Mouse (Mus musculus) heart, postnatal 4 days (tissue): ENCODE results near the gene Nrap. TPM values are rescaled to one million over a fixed set of nuclear protein-coding genes. Genes with fewer than 3 reads are reported as not detected.
"Not testable (repeated sequence)": the region's sequence is repeated elsewhere in the genome, so short reads cannot be mapped to it uniquely, and the experiment has no call there.

ENCODE experiments used
- DNase-seq: peaks from one replicate; pipeline ENCODE4 v3.0.0; 2021
- total RNA-seq, 2 experiments: library from RNA; stranded (reverse); gene quantifications; 2 replicates each; pipeline ENCODE4 v1.2.3; 2021

Gene Nrap
- total RNA-seq, 2 experiments from 2014 or later, result 261 to 291 TPM

GRCm38 (mm10) chr19:56364563-56364962 is 25.3 kb downstream of the Nrap start:
- DNase-seq, result no peak

DNA sequence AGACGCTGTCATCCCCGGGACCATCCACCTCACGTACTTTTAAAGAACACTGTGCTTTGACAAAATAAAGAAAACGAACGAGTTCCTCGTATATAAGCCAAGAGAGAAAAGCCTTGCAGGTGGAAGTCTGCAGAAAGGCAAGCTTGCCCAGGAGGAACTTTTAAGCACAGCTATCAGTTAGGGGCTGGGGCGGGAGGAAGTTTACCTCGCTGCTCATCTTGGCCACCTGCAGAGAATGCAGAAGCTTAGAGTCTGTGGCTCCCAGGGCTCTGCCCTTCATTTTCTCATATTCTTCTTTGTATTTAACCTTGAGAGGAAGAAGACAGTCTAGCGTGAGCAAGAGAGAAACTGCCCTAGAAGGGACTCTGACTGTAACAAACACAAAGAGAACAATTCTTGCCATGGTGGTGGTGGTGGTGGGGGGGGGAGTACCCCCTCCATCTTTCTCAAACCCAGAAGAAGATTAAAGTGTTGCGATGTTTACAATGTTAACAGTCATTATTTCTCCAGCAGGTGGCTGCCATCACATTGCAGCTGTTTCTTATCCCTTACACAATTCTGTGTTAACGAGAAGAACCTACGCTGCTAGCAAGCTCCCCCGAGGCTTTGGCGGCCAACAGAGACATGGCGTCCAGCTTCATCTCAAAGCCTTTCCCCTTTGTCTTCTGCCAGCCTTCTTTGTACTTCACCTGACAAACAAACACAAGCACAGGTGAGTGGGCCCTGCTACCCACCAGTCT is 25.9 kb downstream of the Nrap start:
- DNase-seq, result no peak

- no peak for DNase-seq
Measured at GRCm38 (mm10) chr19:56358890-56359289, 30.9 kb downstream of the Nrap start.

DNA sequence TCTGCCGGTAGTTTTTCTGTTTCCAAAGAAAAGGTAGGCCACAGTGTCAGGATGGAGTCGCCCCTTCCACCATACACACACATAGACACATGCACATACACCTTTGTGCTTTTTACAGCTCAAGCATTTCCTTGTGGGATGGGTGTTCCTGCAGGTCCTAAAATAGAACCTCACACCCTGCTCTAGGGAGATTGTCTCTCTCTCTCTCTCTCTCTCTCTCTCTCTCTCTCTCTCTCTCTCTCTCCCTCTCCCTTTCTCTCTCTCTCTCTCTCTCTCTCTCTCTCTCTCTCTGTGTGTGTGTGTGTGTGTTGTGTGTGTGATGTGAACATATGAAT is 32.5 kb downstream of the Nrap start:
- not testable (repeated sequence) for DNase-seq

- DNase-seq, result peak; percentile 87
Measured at GRCm38 (mm10) chr19:56356480-56357373, 33.1 kb downstream of the Nrap start.

DNA sequence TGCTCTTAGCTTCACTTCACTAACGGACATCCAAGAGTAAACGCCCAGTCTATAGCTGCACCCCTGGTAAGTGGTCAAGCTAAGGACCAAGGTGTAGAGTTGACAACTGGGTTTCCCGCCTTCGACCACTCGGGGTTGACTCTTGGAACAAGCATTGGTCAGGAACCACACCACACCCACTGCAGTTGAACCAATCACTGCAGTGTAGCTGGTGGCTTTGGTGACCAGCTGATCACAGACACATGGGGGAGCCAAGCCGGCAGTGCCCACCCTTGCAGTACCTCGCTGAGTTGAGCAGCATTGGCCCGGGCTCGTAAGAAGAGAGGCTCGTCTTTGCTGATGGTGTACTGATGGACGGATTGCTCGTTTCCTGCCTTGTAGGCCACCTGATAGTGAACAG is 34.6 kb downstream of the Nrap start:
- no peak for DNase-seq

- DNase-seq, result no peak
Measured at GRCm38 (mm10) chr19:56353689-56354088, 36.1 kb downstream of the Nrap start.

DNA sequence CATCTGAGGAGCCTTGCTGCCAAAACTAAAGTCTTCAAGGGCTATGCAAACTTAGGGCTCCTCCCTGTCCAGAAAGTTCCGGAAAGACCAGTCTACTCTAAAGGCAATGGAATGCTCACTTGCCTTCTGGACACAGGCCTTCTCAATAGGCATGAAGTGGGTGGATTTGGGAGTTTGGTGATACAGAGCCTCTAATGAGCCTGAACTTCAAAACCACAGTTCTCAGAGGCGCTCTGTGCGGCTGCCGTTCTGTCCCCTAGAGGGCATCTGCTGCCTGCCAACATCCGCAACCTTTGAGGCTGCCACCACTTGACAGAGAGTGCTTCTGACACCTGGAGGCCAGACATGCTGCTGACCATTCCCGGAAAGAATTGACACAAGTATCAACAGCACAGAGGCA is 40.5 kb downstream of the Nrap start:
- DNase-seq, result peak; percentile 50

DNA sequence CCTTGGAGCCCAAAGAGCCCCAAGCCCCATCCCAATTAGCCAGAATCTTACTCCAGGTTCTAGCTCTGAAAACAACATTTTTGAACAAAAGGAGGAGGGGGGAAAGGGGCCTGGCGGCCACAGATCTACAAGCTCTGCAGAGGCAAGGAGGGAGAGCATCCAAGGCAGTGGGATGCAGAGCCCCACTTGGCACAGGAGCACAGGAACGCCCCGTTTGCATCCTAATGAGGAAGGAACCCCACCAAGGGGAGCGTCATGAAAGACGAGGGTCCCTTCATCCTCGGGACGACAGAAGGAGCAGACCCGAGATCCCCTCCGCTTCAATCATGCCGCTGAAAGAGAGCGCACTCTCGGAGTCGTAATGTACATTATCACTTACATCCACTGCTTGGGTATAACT is 43.1 kb downstream of the Nrap start:
- no peak for DNase-seq

- DNase-seq, result no peak
Measured at GRCm38 (mm10) chr19:56346016-56346415, 43.8 kb downstream of the Nrap start.

DNA sequence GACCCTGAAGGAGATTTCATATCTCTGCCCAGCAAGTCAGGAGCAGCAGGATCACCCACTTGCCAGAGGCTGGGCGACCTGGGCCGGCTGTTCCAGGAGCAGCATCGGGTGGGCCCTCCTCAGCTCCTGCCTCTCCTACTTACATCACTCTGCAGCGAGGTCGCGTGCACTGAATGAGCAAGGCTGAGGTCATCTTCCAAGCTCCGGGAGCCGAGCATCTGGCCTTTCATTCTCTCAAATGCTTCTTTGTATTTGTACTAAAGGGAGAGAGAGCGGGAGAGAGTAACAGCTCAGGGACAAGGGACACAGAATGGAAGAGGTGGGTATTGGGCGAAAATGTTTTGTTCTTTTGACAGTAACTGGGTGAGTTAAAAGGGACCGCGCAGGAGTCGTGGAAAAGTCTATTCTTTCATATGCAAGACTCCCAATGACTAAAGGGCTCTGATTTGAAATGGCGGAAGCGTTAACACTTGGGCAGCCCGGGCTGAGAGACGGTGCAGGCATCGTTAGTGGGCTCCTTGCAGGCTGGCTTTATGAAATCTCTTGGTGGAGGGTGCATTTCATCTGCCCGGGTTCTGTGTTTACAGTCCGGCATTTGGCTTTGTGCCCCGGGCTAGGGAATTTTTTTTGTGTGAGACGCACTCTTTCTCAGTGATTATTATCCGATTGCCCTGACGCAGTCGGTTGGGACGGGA is 45.8 kb downstream of the Nrap start:
- DNase-seq, result no peak

GRCm38 (mm10) chr19:56342006-56342405 is 47.8 kb downstream of the Nrap start:
- DNase-seq, result peak; percentile 70

DNA sequence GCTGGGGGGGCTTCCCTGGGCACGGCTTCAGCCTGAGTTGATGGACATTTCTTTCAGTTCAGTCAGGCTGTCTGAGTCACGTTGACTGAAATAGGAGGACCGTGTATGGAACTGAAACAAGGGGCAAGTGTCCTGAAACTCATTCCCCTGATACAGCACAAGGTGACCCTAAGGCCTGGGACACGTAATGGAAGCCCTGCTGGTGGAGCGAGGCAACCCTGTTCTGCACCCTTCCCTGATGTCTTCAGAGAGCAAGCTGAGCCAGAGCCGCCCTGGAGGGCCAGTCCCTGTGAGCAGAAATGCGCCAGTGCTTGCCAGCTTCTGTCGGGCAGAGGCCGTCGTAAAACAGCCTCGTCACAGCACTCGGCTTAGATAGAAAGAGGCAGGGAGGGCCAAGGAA is 53.0 kb downstream of the Nrap start:
- peak; percentile 42 for DNase-seq

- DNase-seq, result no peak
Measured at GRCm38 (mm10) chr19:56336321-56336720, 53.5 kb downstream of the Nrap start.

GRCm38 (mm10) chr19:56326243-56326855 is 63.5 kb downstream of the Nrap start:
- DNase-seq, result no peak

- DNase-seq, result no peak
Measured at GRCm38 (mm10) chr19:56325676-56326075, 64.2 kb downstream of the Nrap start.

DNA sequence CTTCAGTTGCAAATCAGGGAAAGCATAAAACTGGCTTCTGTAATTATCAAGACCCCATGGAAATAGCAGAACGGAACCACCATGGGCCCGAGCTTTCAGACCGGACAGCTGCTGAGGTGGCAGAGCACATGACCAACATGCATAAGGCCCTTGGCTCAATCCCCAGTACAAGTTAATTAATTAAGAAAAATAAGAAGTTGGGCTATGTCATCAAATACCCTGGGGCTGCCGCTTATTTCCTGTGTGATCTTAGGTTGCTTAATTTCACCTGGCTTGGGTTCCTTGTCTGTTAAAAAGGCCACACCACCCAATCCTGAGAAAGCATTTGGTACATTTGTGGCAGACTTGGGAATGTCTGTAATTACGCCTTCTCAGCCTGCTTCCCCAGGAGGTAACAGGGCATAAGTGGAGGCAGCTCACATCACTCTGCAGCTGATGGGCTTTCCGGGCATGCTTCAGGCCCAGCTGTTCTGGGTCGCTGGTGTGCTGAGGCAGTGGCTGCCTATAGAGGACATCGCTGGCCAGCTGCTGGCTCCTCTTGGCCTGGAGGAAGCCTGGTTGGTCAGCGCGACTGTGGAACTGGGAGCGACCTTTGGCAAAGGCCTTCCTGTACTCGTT is 68.4 kb downstream of the Nrap start:
- DNase-seq, result no peak

DNA sequence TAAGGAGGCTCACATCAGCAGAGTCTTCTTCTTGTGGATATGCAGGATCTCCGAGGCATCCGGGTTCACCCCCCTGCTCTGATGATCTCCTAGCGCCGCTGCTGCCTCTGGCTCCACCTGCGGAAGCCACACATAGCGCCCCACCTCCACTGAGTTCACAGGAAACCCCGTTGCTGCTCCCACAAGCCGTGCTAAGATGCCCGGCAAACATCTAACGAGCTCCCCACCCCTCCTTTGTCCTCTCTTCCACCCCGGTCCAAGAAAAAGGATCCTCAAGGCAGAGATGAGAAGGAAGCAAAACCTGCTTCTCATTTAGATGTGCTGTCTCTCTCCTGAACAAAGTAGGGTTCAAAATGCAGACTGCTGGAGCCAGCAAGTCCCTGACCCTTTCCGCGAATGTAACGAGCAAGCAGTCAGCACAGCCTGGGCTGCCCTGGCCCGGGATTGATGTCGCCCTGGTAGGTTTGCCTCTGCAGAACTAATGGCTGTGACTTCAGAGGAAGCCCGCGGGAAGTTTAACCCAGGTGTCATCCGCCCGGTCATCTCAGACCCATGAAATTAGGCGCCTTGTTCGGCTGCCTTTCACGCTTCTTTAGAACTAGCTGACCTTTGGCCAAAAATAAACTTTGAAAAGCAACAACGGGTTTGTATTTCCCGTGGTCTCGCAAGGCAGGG is 69.5 kb downstream of the Nrap start:
- no peak for DNase-seq

GRCm38 (mm10) chr19:56319629-56320028 is 70.2 kb downstream of the Nrap start:
- DNase-seq, result no peak

- no peak for DNase-seq
Measured at GRCm38 (mm10) chr19:56319219-56319618, 70.6 kb downstream of the Nrap start.

DNA sequence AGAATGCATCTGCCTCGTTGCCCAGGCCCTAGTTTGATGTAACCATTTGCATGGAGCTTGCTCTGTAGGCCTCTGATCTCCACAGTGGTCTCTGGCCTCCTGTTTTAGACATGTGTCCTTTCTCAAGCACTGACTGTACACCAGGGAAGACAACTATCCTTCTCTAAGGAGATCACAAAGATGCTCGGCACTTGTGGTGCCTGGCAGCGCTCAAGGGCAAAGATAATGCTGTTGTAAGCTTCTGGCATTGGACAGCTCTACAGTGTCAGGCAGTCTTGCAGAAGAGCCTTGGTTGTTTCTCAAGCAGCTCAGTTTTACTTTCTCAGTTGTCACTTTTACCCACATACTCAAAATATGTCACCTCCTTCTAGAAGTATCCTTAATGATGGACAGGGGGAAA is 73.3 kb downstream of the Nrap start:
- DNase-seq, result no peak

GRCm38 (mm10) chr19:56300835-56301234 is 89.0 kb downstream of the Nrap start:
- peak; percentile 29 for DNase-seq
